Comparison of ENCODE assay signal across 19 mouse cellular contexts in genomic region chr15:56832666-56833065, GRCm38 (mm10).
"Had no signal": no experiment of that assay in that cellular context is flagged by ENCODE, and none has a peak within 500 bp of the region (broad histone marks: within the 10 kb centered on the region; RNA-seq: fewer than 3 reads in every experiment).

No protein-coding gene starts in this region.

- H3K27me3 ChIP-seq: kidney, embryonic 15.5 days; limb, embryonic 12.5 days; limb, embryonic 15.5 days; midbrain, embryonic 12.5 days; midbrain, embryonic 15.5 days; neural tube, embryonic 13.5 days had no signal

- H3K4me2 ChIP-seq: kidney, embryonic 15.5 days; limb, embryonic 12.5 days; limb, embryonic 15.5 days; liver, embryonic 11.5 days; lung, embryonic 14.5 days; midbrain, embryonic 12.5 days; midbrain, embryonic 15.5 days; neural tube, embryonic 13.5 days had no signal

- DNase-seq: kidney, postnatal 10 days; kidney, postnatal 36 days; layer of hippocampus, postnatal 36 days; left cerebral cortex, postnatal 4 days; liver, postnatal 0 days; lung, embryonic 14.5 days; retina, postnatal 1 day; right cerebral cortex, postnatal 25 days; spleen, adult 18-20 months; thymus, adult 18-20 months; thymus, postnatal 36 days had no signal

- H3K36me3 ChIP-seq: kidney, embryonic 15.5 days; limb, embryonic 12.5 days; limb, embryonic 15.5 days; midbrain, embryonic 12.5 days; midbrain, embryonic 15.5 days; neural tube, embryonic 13.5 days had no signal

- H3K4me3 ChIP-seq: kidney, embryonic 15.5 days; left cerebral cortex, adult 2 months; limb, embryonic 12.5 days; limb, embryonic 15.5 days; midbrain, embryonic 12.5 days; midbrain, embryonic 15.5 days; neural tube, embryonic 13.5 days had no signal
